Mouse (Mus musculus) erythroblast, adult 5-6 weeks (primary cell): ENCODE results near the gene Cxcl10. TPM values are rescaled to one million over a fixed set of nuclear protein-coding genes. Genes with fewer than 3 reads are reported as not detected.

ENCODE experiments used
- ATAC-seq: replicated peaks from 2 replicates; pipeline ENCODE4 v1.8.0; 2016; ENCODE audit warnings: moderate number of reproducible peaks, mild to moderate bottlenecking, moderate TSS enrichment, inconsistent platforms; ENCODE audit not compliant: poor library complexity, low FRiP score, severe bottlenecking
- total RNA-seq, 2 experiments: library from RNA; stranded (forward) in 1 of 2; stranded (reverse) in 1 of 2; fragments of 150-400 nt in 1 of 2; fragments of 200-764, 138-1000 nt in 1 of 2; gene quantifications; 2 replicates each; pipeline versions ENCODE4 v1.2.3 to v1.2.4; 2015 to 2017; ENCODE audit warnings: low replicate concordance in 2 of 2

The Cxcl10 gene
- total RNA-seq, 2 experiments from 2014 or later, result 0.26 to 5.4 TPM

DNA sequence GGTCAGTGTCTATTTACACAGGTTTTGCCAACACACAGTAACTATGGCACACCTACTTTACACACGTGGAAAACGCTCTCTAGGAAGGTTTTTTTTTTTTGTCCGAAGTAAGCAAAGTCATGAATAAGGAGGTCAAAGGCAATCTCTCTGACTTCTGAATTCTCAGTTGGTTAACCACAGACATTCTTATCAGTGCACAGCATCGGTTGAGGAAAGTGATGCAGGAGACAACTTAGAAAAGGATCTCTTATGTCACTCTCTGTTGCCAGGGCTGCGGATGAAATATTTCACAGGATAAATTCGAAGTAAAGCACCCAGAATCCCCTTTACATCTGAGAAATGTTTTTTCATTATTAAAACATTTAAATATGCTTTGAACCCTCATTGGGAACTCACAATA is 21.3 kb downstream of the Cxcl10 start:
- no peak for ATAC-seq

GRCm38 (mm10) chr5:92323264-92323663 is 25.4 kb downstream of the Cxcl10 start:
- ATAC-seq, result no peak

- ATAC-seq, result no peak
Measured at GRCm38 (mm10) chr5:92322612-92323011, 26.1 kb downstream of the Cxcl10 start.

DNA sequence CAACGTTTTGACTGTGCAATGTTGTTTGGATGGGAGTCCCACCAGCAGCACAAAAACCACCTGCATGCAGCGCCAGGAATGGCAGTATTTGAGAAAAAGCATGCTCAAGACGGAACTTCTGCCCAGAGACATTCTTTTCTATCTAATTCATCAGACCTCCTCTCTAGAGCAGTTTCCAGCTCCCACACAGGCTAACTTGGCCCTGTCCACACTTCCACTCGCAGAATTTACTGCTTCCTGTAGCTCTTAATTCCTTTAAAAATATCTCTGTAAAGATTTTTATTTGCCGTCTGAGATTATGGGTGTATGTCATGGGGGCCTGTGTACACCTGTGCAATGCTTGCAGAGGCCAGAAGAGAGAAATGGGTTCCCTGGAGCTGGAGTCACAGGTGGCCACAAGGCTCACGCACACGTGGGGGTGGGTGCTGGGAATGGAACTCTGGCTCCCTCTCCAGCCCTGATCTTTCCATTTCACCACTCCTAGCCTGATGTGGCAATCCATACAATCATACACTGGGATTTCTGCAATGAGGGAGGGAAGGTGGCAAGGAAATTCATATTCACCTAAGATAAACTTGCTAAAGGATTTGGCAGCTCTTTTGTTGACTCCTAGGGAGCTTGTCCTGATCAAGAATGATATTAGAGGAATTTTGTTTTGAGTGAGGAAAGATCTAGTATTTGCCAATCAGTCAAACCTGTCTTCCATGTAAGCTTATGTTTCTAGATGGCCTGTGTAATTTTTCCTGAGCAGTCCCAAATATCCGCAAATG is 26.9 kb downstream of the Cxcl10 start:
- no peak for ATAC-seq

GRCm38 (mm10) chr5:92318596-92318995 is 30.1 kb downstream of the Cxcl10 start:
- no peak for ATAC-seq

- no peak for ATAC-seq
Measured at GRCm38 (mm10) chr5:92318119-92318518, 30.6 kb downstream of the Cxcl10 start.

- ATAC-seq, result no peak
Measured at GRCm38 (mm10) chr5:92313776-92314175, 34.9 kb downstream of the Cxcl10 start.

DNA sequence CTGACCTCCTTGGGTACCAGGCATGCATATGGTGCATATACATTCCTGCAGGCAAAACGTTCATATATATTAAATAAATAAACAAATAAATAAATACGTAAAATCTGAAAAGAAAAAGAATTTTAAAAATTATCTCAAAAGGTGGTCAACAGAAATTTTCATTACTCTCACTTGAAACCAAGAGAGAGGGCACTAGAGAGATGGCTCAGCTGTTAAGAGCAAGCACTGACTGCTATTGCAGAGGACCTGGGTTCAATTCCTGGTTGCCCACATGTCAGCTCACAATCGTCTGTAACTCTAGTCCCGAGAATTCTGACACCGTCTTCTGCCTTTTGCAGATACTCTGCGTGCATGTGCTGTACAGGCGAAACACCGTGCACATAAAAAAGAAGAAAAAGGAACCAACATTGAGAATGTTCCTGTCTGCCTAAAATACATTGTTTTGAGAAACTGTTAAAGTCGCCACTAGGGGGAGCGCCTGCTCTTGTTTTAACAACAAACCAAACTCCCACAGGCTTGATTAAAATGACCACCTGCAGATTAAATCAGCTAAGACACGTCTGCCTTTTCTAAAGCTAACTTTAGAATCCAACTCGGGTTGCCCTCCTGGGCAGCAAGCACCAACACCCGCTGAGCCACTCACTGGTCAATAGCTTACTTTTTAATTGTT is 36.5 kb downstream of the Cxcl10 start:
- 0 out of 2 replicates have a peak, but pooled peaks have one; percentile 55 for ATAC-seq

GRCm38 (mm10) chr5:92309681-92310511 is 38.8 kb downstream of the Cxcl10 start, which contains the start of gene Sdad1:
Sdad1 (minus strand) TSS chr5:92310479.
- ATAC-seq, result peak; percentile 93

GRCm38 (mm10) chr5:92304291-92304690 is 44.4 kb downstream of the Cxcl10 start:
- no peak for ATAC-seq

DNA sequence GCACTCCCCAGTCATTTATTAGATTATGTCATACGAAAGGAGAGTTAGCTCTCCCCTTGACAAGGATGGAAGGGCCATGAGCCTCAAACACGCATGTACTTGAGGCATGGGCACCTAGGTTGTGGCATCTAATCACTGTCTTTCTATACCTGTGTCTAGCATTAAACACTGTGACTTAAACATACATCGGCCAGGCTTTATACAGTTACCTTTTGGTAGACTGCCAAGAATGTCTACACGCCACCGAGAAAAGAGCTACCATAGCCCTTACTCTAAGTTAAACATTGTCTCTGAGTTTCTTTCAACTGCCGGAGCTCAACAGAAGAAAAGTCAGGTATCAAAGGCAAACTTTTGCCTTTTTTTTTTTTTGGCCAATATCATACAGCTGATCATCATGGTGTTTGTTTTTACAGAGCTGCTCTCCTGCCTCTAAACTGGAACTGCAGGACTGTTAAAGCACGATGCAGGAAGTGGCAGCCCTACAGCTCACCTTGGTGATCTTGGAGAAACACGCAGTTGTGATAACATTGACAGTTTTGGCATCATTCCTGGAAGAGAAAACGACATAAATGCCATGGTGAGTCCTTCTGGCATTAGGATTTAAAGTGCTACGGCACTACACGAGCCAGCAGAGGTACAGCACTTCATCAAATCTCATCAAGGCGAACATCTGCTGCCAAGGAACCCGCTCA is 46.4 kb downstream of the Cxcl10 start:
- ATAC-seq, result no peak

Other genes starting within 250 kb of the Cxcl10 start
- 19.8 and 29.9 TPM in 2 replicates for gene Uso1, start 211.0 kb downstream of the Cxcl10 start, total RNA-seq (2015; ENCODE audit: low replicate concordance)
- gene Uso1, start 211.0 kb downstream of the Cxcl10 start, total RNA-seq (2017; ENCODE audit: low replicate concordance), result 20.4 and 34.8 TPM in 2 replicates
- gene U90926, start 133.5 kb downstream of the Cxcl10 start, total RNA-seq (2015; ENCODE audit: low replicate concordance), result not detected in 2 replicates
- not detected in 2 replicates for gene U90926, start 133.5 kb downstream of the Cxcl10 start, total RNA-seq (2017; ENCODE audit: low replicate concordance)
- not detected in 2 replicates for gene Ppef2, start 92.6 kb downstream of the Cxcl10 start, total RNA-seq (2015; ENCODE audit: low replicate concordance)
- gene Ppef2, start 92.6 kb downstream of the Cxcl10 start, total RNA-seq (2017; ENCODE audit: low replicate concordance), result not detected in 2 replicates
- gene Naaa, start 70.7 kb downstream of the Cxcl10 start, total RNA-seq (2015; ENCODE audit: low replicate concordance), result 10.6 and 27.2 TPM in 2 replicates
- gene Naaa, start 70.7 kb downstream of the Cxcl10 start, total RNA-seq (2017; ENCODE audit: low replicate concordance), result 9.8 and 10.4 TPM in 2 replicates
- 4.4 and 21.1 TPM in 2 replicates for gene Sdad1, start 38.4 kb downstream of the Cxcl10 start, total RNA-seq (2015; ENCODE audit: low replicate concordance)
- 9.9 and 11.8 TPM in 2 replicates for gene Sdad1, start 38.4 kb downstream of the Cxcl10 start, total RNA-seq (2017; ENCODE audit: low replicate concordance)
- 5.2 TPM in 1 of 2 replicates, not detected in the other for gene Cxcl9, start 20.8 kb downstream of the Cxcl10 start, total RNA-seq (2015; ENCODE audit: low replicate concordance)
- gene Cxcl9, start 20.8 kb downstream of the Cxcl10 start, total RNA-seq (2017; ENCODE audit: low replicate concordance), result not detected in 2 replicates
- 8.1 TPM in 1 of 2 replicates, not detected in the other for gene Art3, start 17.1 kb downstream of the Cxcl10 start, total RNA-seq (2015; ENCODE audit: low replicate concordance)
- gene Art3, start 17.1 kb downstream of the Cxcl10 start, total RNA-seq (2017; ENCODE audit: low replicate concordance), result not detected in 2 replicates
- 27.3 and 28.4 TPM in 2 replicates for gene Nup54, start 86.3 kb upstream of the Cxcl10 start, total RNA-seq (2015; ENCODE audit: low replicate concordance)
- gene Nup54, start 86.3 kb upstream of the Cxcl10 start, total RNA-seq (2017; ENCODE audit: low replicate concordance), result 16.9 and 35.0 TPM in 2 replicates
- 7.9 and 10.7 TPM in 2 replicates for gene Scarb2, start 157.9 kb upstream of the Cxcl10 start, total RNA-seq (2015; ENCODE audit: low replicate concordance)
- 12.0 and 15.9 TPM in 2 replicates for gene Scarb2, start 157.9 kb upstream of the Cxcl10 start, total RNA-seq (2017; ENCODE audit: low replicate concordance)
- not detected in 2 replicates for gene Fam47e, start 206.2 kb upstream of the Cxcl10 start, total RNA-seq (2015; ENCODE audit: low replicate concordance)
- gene Fam47e, start 206.2 kb upstream of the Cxcl10 start, total RNA-seq (2017; ENCODE audit: low replicate concordance), result not detected in 2 replicates